ENCODE assay signal across 10 mouse cellular contexts in the genomic region with DNA sequence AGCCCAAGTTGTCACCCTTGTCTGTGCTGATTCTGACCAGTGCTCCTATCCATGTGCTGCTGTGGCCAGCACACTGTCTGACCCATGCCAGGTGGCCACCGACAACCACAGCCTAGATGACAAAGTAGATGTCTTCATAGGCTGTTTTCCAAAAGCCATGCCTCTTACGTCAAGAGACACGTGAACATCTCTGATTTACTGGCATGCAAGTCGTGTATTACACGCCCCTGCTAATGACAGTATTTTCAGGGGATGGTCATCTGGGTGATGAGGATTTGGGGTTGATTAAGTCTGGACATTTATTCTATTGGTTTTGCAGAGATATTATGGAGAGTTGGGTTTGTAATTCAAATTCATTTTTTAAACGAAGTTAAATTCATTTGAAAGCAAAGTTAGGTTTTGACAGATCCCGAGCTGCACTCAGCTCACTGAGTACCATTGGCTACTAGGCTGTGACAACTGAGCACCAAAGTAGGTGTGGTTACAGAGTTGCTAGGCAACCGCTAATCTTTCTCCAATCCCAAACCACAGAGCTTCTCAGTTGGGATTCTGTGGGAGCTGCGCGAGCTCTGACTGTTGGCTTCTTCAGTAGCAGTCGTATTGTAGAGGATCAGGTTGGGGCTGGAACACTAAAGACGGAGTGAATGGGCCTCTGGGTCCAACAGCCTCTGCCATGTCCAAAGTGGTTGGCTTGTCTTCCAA.
DNase-seq lines count a peak whose midpoint lies in the region; ATAC-seq lines count a peak whose summit lies in the region.
"Had no signal": no experiment of that assay in that cellular context is flagged by ENCODE, and none has a peak within 500 bp of the region (broad histone marks: within the 10 kb centered on the region; RNA-seq: fewer than 3 reads in every experiment).

No protein-coding gene starts in this region.

- 0 out of 2 replicates have a peak, but pooled peaks cover 3% of the 10 kb centered on the region for H3K4me1 ChIP-seq in kidney, embryonic 16.5 days (ENCODE audit: insufficient read depth, low read length)
- no peaks in the 10 kb centered on the region for H3K4me1 ChIP-seq in embryonic facial prominence, embryonic 12.5 days
- no peaks in the 10 kb centered on the region for H3K4me1 ChIP-seq in hindbrain, embryonic 13.5 days (replicated peaks)
- no peaks in the 10 kb centered on the region for H3K4me1 ChIP-seq in midbrain, embryonic 15.5 days
- no peaks in the 10 kb centered on the region for H3K4me1 ChIP-seq in intestine, embryonic 16.5 days (ENCODE audit: control insufficient read depth, insufficient read depth, low read length)

- H3K4me2 ChIP-seq in kidney, embryonic 16.5 days (replicated peaks; ENCODE audit: low read depth, low read length) = no peak overlapping the region
- H3K4me2 ChIP-seq in embryonic facial prominence, embryonic 12.5 days (replicated peaks) = peak overlapping the region; percentile 32
- peak overlapping the region; percentile 48 for H3K4me2 ChIP-seq in hindbrain, embryonic 13.5 days
- peak overlapping the region; percentile 53 for H3K4me2 ChIP-seq in midbrain, embryonic 15.5 days
- no peak overlapping the region for H3K4me2 ChIP-seq in intestine, embryonic 16.5 days (ENCODE audit: low read depth, low read length)
- H3K4me2 ChIP-seq: heart, embryonic 11.5 days had no signal

- H3K36me3 ChIP-seq in kidney, embryonic 16.5 days (ENCODE audit: insufficient read depth, low read length) = no peaks in the 10 kb centered on the region
- no peaks in the 10 kb centered on the region for H3K36me3 ChIP-seq in embryonic facial prominence, embryonic 12.5 days
- no peaks in the 10 kb centered on the region for H3K36me3 ChIP-seq in hindbrain, embryonic 13.5 days
- H3K36me3 ChIP-seq in midbrain, embryonic 15.5 days (replicated peaks) = no peaks in the 10 kb centered on the region
- no peaks in the 10 kb centered on the region for H3K36me3 ChIP-seq in intestine, embryonic 16.5 days (ENCODE audit: control insufficient read depth, insufficient read depth, low read length)

- no peak overlapping the region for H3K27ac ChIP-seq in kidney, embryonic 16.5 days (ENCODE audit: low read length)
- no peak overlapping the region for H3K27ac ChIP-seq in embryonic facial prominence, embryonic 12.5 days
- H3K27ac ChIP-seq in hindbrain, embryonic 13.5 days = no peak overlapping the region
- peak overlapping the region; percentile 36; the same call in 1 of the 2 replicates for H3K27ac ChIP-seq in midbrain, embryonic 15.5 days
- no peak overlapping the region for H3K27ac ChIP-seq in intestine, embryonic 16.5 days (ENCODE audit: low read length)
- H3K27ac ChIP-seq: macrophage had no signal

- 46% methylated on average over 12 of the region's 12 CpGs for WGBS in kidney, embryonic 16.5 days
- 46% methylated on average over 12 of the region's 12 CpGs for WGBS in embryonic facial prominence, embryonic 12.5 days
- 48% methylated on average over 12 of the region's 12 CpGs for WGBS in hindbrain, embryonic 13.5 days
- WGBS in midbrain, embryonic 15.5 days = 37% methylated on average over 12 of the region's 12 CpGs
- WGBS in intestine, embryonic 16.5 days = 44% methylated on average over 12 of the region's 12 CpGs

- no peak overlapping the region for H3K4me3 ChIP-seq in kidney, embryonic 16.5 days (ENCODE audit: low read length)
- no peak overlapping the region for H3K4me3 ChIP-seq in embryonic facial prominence, embryonic 12.5 days
- H3K4me3 ChIP-seq in hindbrain, embryonic 13.5 days = peak overlapping the region; percentile 23
- H3K4me3 ChIP-seq in midbrain, embryonic 15.5 days = peak overlapping the region; percentile 33
- no peak overlapping the region for H3K4me3 ChIP-seq in intestine, embryonic 16.5 days (ENCODE audit: low read length)

- DNase-seq in kidney, postnatal 14 days = no peak
- DNase-seq in kidney, adult 8-10 months = no peak

- H3K9ac ChIP-seq in kidney, embryonic 16.5 days (replicated peaks; ENCODE audit: low read length) = no peak overlapping the region
- H3K9ac ChIP-seq in embryonic facial prominence, embryonic 12.5 days = no peak overlapping the region
- no peak overlapping the region for H3K9ac ChIP-seq in hindbrain, embryonic 13.5 days
- peak overlapping the region; percentile 32; the same call in 1 of the 2 replicates for H3K9ac ChIP-seq in midbrain, embryonic 15.5 days
- H3K9ac ChIP-seq in intestine, embryonic 16.5 days (ENCODE audit: low read depth, low read length) = no peak overlapping the region

- ATAC-seq in kidney, embryonic 16.5 days (ENCODE audit: low FRiP score, low TSS enrichment) = 0 out of 2 replicates have a peak, but pooled peaks have one; percentile 15
- peak; percentile 74; the same call in 1 of the 2 replicates for ATAC-seq in embryonic facial prominence, embryonic 12.5 days (ENCODE audit: insufficient number of reproducible peaks, insufficient read depth, low FRiP score, low TSS enrichment)
- peak; percentile 86 for ATAC-seq in hindbrain, embryonic 13.5 days (ENCODE audit: low FRiP score)
- ATAC-seq in midbrain, embryonic 15.5 days (replicated peaks) = peak; percentile 99
- ATAC-seq in megakaryocyte progenitor cell, adult 5-6 weeks (replicated peaks; ENCODE audit: poor library complexity) = no peak
- ATAC-seq in intestine, embryonic 16.5 days = no peak

- H3K27me3 ChIP-seq in kidney, embryonic 16.5 days (ENCODE audit: insufficient read depth, low read length) = no peaks in the 10 kb centered on the region
- no peaks in the 10 kb centered on the region for H3K27me3 ChIP-seq in embryonic facial prominence, embryonic 12.5 days
- H3K27me3 ChIP-seq in hindbrain, embryonic 13.5 days = no peaks in the 10 kb centered on the region
- no peaks in the 10 kb centered on the region for H3K27me3 ChIP-seq in midbrain, embryonic 15.5 days (replicated peaks)
- H3K27me3 ChIP-seq in intestine, embryonic 16.5 days (replicated peaks; ENCODE audit: control insufficient read depth, insufficient read depth, low read length) = no peaks in the 10 kb centered on the region

- no peaks in the 10 kb centered on the region for H3K9me3 ChIP-seq in kidney, embryonic 16.5 days (ENCODE audit: low read length)
- H3K9me3 ChIP-seq in embryonic facial prominence, embryonic 12.5 days = no peaks in the 10 kb centered on the region
- H3K9me3 ChIP-seq in hindbrain, embryonic 13.5 days = no peaks in the 10 kb centered on the region
- H3K9me3 ChIP-seq in midbrain, embryonic 15.5 days = no peaks in the 10 kb centered on the region
- no peaks in the 10 kb centered on the region for H3K9me3 ChIP-seq in intestine, embryonic 16.5 days (ENCODE audit: control insufficient read depth, low read length)

Comparison
In these comparisons a context has a peak if more than half of its experiments do, and no peak if none do; other contexts are left out.
1. ATAC-seq: peak in kidney, embryonic 16.5 days (single experiment), embryonic facial prominence, embryonic 12.5 days (single experiment), hindbrain, embryonic 13.5 days (single experiment) and midbrain, embryonic 15.5 days (single experiment); none in megakaryocyte progenitor cell, adult 5-6 weeks (single experiment) and intestine, embryonic 16.5 days (single experiment).
2. H3K4me2 ChIP-seq: peak in embryonic facial prominence, embryonic 12.5 days (single experiment), hindbrain, embryonic 13.5 days (single experiment) and midbrain, embryonic 15.5 days (single experiment); none in kidney, embryonic 16.5 days (single experiment) and intestine, embryonic 16.5 days (single experiment).
3. H3K4me3 ChIP-seq: peak in hindbrain, embryonic 13.5 days (single experiment) and midbrain, embryonic 15.5 days (single experiment); none in kidney, embryonic 16.5 days (single experiment), embryonic facial prominence, embryonic 12.5 days (single experiment) and intestine, embryonic 16.5 days (single experiment).